Mouse (Mus musculus): ENCODE measurements around the gene Hnrnpul2.

Gene Hnrnpul2

DNA sequence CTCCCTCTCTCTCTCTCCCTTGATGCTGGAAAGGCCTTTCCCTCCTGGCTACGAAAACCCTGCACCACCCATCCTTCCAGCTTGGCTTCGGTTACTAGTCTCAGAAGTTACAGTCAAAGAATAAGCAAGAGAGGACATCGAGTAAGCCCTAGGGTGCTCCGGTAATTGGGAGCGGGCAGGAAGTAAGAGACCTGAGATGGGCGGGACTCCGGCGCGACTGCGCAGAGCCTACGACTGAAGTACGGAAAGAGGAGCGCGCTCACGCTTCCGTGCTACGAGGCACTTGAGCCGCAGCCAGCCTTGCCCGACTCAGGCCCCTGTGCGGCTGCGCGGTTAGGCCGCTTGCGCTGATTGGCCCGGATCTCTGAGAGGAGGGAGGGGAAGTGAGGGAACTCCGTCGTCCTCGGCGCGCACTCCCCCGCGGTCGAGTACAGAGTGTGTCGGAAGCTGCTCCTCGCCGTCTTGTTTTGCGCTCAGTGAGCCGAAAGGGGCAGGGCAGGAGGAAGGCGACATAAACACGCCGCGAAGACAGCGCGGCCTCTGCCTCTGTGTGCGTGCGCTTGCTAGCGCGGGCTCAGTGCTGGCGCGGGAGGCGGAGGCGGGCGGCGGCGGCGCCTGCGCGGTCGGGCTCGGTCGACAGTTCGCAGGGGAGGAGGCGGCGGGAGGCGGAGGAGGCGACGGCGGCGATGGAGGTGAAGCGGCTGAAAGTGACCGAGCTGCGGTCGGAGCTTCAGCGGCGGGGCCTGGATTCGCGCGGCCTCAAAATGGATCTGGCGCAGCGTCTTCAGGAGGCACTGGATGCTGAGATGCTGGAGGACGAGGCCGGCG, at the start of gene Hnrnpul2:
TSS of gene Hnrnpul2 (plus strand) at position 415 of the 828 bp plus-strand sequence.
- DNase-seq: peak; percentile 99

DNA sequence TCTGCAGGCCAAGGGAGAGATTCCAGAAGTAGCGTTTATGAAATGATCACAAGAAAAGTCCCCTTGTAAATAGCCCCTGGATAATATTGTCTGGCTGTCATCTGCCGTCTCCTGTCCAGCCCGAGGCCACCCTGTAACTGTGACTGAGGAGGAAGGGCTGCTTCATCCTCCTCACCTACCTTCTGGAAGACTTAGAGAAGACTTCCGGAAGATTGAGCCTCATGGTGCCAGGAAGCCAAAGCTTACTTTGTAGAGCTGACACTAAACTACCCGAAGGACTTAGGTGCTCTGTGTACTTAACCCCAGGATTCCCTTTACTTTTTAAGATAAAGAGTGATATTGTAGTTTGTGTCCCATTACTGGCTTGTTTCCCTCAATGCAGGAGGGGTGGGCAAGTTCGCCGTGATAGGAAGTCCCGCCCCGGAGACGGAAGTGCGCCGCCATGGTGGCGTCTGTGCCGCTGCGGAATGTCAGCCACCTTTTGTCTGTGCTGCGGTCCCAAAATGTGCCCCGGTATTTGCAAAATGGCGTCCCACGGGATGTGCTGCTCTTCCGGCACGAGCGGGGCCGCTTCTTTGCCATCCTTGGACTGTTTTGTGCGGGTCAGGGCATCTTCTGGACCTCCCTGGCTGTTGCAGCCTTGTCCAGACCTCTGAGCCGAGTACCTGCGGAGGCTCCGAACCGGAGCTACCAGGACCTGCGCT, 49.1 kb upstream of the Hnrnpul2 start, which contains the start of gene Tmem223:
TSS of gene Tmem223 (plus strand) at position 430 of the 704 bp plus-strand sequence.
- peak; percentile 83 for DNase-seq

- no peak for DNase-seq
These were observed 46.8 kb upstream of the Hnrnpul2 start for GRCm38 (mm10) chr19:8772996-8773395.

DNA sequence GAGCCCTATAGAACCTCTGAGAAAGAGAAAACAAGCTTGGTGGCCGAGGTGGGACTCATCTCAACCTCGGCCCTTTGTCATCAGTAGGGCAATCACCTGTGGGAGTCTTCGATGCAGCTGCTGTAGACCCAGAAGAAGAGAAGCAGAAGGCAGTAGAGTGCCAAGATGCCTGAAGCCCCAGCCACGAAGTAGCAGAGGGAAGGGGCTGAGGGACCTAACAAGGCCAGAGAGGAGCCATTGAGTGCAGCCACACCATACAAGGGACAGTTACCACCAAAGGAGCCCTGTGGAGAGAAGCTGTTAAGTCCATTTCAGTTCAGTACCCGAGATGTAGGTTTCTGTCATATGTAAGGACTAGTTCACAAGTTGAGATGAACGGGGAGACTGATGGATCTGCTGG, 46.4 kb upstream of the Hnrnpul2 start:
- DNase-seq: no peak

- peak; percentile 97 for DNase-seq
These were observed 45.5 kb upstream of the Hnrnpul2 start, which contains the start of gene Tmem179b for GRCm38 (mm10) chr19:8774086-8774835. Tmem179b (minus strand) TSS chr19:8774467.

- DNase-seq: no peak
These were observed 44.8 kb upstream of the Hnrnpul2 start for GRCm38 (mm10) chr19:8774951-8775421.

- peak; percentile 96 for DNase-seq
These were observed 33.6 kb upstream of the Hnrnpul2 start, which contains the start of gene Taf6l for GRCm38 (mm10) chr19:8786008-8786781. Taf6l (minus strand) TSS chr19:8786417.

- no peak for DNase-seq
These were observed 31.3 kb upstream of the Hnrnpul2 start for GRCm38 (mm10) chr19:8788521-8788920.

- peak; percentile 19 for DNase-seq
These were observed 30.6 kb upstream of the Hnrnpul2 start for GRCm38 (mm10) chr19:8789171-8789570.

DNA sequence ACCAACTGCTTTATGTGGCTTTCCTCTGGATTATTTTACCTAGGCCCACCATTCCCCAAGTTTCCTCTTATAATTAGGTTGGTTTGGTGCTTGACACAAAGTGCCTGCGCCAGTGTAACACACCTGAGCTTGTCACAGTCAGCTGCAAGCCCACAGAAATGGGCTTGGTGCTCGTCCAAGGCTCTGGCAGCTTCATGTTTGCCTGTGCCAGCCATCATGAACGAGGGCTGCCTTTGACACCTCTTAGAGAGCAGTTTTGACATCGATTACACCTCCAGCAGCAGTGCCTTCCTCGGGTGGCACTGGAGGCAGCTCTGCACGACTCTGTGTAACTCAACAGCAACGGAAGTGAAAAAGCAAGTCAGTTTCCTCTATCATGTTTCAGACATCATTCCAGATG, 29.6 kb upstream of the Hnrnpul2 start:
- DNase-seq: peak; percentile 33

GRCm38 (mm10) chr19:8798264-8798946, 21.4 kb upstream of the Hnrnpul2 start, which contains the start of gene Polr2g:
Polr2g (minus strand) TSS chr19:8798577.
- peak; percentile 93 for DNase-seq

DNA sequence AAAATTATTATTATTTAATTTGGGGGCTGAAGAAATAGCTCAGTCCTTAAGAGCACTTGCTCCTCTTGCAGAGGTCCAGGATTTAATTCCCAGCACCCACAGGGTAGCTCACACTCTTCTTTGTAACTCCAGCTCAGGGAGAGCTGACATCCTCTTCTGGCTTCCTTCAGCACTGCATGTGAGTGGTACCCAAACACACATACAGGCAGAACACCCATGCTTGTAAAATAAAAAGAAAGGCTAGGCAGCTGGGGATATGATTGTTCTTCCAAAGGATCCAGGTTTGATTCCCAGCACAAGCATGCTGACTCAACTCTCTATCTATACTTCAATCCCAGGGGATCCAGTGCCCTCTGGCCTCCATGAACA, 20.9 kb upstream of the Hnrnpul2 start:
- no peak for DNase-seq

- peak; percentile 98 for DNase-seq
These were observed 17.5 kb upstream of the Hnrnpul2 start, which contains the start of gene Zbtb3 for GRCm38 (mm10) chr19:8802130-8802821. Zbtb3 (plus strand) TSS chr19:8802555.

- DNase-seq: no peak
These were observed 16.5 kb upstream of the Hnrnpul2 start for GRCm38 (mm10) chr19:8803204-8803780.

- DNase-seq: no peak
These were observed 15.7 kb upstream of the Hnrnpul2 start for GRCm38 (mm10) chr19:8803879-8804660.

- DNase-seq: no peak
These were observed 13.0 kb upstream of the Hnrnpul2 start for GRCm38 (mm10) chr19:8806810-8807209.

GRCm38 (mm10) chr19:8815812-8816211, 4.0 kb upstream of the Hnrnpul2 start:
- no peak for DNase-seq

DNA sequence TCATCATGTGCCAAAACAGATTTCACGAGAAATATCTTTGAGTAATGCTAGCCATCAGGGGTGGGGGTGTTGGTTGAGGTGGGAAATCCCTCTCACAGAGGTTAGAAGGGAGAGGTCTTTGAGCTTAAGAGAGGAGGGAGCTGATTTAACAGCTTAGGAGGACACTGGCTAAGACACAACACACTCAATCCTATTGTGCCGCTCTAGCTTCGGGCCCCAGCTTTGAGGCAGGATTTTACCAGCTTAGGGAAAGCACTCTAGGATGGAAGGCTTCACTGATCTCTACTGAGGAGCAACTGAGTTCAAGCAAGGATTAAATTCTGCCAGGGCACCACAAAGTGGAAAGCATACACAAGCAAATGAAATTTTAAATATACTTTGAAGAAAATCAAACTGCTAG, 2.8 kb upstream of the Hnrnpul2 start:
- no peak for DNase-seq

DNA sequence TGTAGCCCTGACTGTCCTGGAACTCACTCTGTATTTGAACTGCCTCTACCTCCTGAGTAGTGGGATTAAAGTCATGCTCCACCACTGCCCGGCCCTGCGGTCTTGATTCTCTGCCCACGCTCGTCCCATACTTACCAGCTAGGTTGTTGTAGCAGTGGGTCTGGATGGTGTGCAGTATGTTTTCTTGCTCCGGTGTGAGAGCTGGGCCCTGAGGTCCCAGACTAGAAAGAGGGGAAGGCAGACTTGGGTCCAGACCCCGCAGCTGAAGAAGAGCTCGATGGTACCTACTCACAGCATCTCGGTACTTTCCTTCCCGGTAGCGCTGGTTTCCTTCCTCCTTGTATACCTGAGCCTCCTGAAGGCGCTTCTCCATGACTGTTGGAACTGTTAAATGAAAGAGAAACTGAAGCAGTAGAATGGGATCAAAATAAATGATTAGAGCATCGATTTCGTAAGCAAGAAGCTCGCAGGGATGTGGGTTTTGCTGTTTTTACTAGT, 1.5 kb upstream of the Hnrnpul2 start:
- no peak for DNase-seq
